Mouse (Mus musculus) G1E (cell line): ENCODE data around the gene Smg6. TPM values are rescaled to one million over a fixed set of nuclear protein-coding genes. Genes with fewer than 3 reads are reported as not detected.

ENCODE experiments used
- ATAC-seq: 2 replicates; pipeline ENCODE4 v1.8.0; 2016; ENCODE audit warnings: mild to moderate bottlenecking; ENCODE audit not compliant: insufficient number of reproducible peaks, poor library complexity, low FRiP score, severe bottlenecking; ENCODE audit errors: extremely low read depth
- DNase-seq: peaks from one replicate; pipeline ENCODE4 v3.0.0; 2012; ENCODE audit warnings: low spot score
- H3K27me3 ChIP-seq: 2 replicates; pipeline ENCODE4 v1.6.1; 2012; ENCODE audit warnings: mild to moderate bottlenecking, low read length, inconsistent platforms; ENCODE audit not compliant: insufficient read depth
- H3K36me3 ChIP-seq: replicated peaks from 2 replicates; pipeline ENCODE3; 2012; ENCODE audit warnings: mild to moderate bottlenecking, inconsistent platforms
- H3K4me1 ChIP-seq: 2 replicates; pipeline ENCODE4 v1.6.1; 2012; ENCODE audit warnings: low read depth, low read length, inconsistent platforms, mixed read lengths; ENCODE audit not compliant: insufficient read depth
- H3K4me3 ChIP-seq: 2 replicates; pipeline ENCODE4 v1.5.1; 2012; ENCODE audit warnings: low read depth, mild to moderate bottlenecking, inconsistent platforms, low read length, moderate library complexity, mixed read lengths
- H3K9me3 ChIP-seq: replicated peaks from 2 replicates; pipeline ENCODE4 v1.6.1; 2012; ENCODE audit warnings: inconsistent platforms
- CTCF ChIP-seq: IDR thresholded peaks from 2 replicates; pipeline ENCODE4 v1.5.1; 2012; ENCODE audit warnings: low read depth, low read length, inconsistent platforms, mixed read lengths
- GATA1 ChIP-seq: IDR thresholded peaks from 2 replicates; pipeline ENCODE4 v1.6.1; 2012; ENCODE audit warnings: borderline replicate concordance, low read length, inconsistent platforms, mixed read lengths
- GATA2 ChIP-seq: IDR thresholded peaks from 2 replicates; pipeline ENCODE4 v1.6.1; 2012; ENCODE audit warnings: low read depth, low read length, inconsistent platforms, borderline replicate concordance
- POLR2AphosphoS5 ChIP-seq: IDR thresholded peaks from 2 replicates; pipeline ENCODE4 v1.6.1; 2012; ENCODE audit warnings: low read depth, low read length, inconsistent platforms; ENCODE audit not compliant: insufficient replicate concordance
- TAL1 ChIP-seq: conservative IDR thresholded peaks from 2 replicates; pipeline ENCODE4 v1.6.1; 2012; ENCODE audit warnings: low read depth, low read length, inconsistent platforms, mixed read lengths
- polyA plus RNA-seq: library from polyadenylated mRNA; stranded (reverse); fragments of >175 nt; gene quantifications from 2 replicates; pipeline ENCODE4 v1.2.3, GENCODE M21; 2012
- total RNA-seq, 2 experiments: library from RNA; stranded (forward) in 1 of 2; stranded (reverse) in 1 of 2; fragments of 200-1000 nt in 1 of 2; fragments of >200 nt in 1 of 2; fragmentation: Nextera tagmentation in 1 of 2; gene quantifications; 2 replicates each; pipeline ENCODE4 v1.2.3; 2014 to 2017

The Smg6 gene
- total and polyA plus RNA-seq, 3 experiments = 17.4 to 54.3 (median 42.1) TPM

- H3K9me3 ChIP-seq = no peaks in the 10 kb centered on the region
- no peak for ATAC-seq
- H3K27me3 ChIP-seq = no peaks in the 10 kb centered on the region
- H3K4me3 ChIP-seq = no peak overlapping the region
- TF ChIP-seq TAL1 (no peak), GATA1 (no peak), POLR2AphosphoS5 (no peak), CTCF (no peak), GATA2 (no peak)
- no peak for DNase-seq
- H3K36me3 ChIP-seq = peaks cover 90% of the 10 kb centered on the region
- H3K4me1 ChIP-seq = no peaks in the 10 kb centered on the region
These were observed 123.5 kb downstream of the Smg6 start for GRCm38 (mm10) chr11:75049146-75049545.

DNA sequence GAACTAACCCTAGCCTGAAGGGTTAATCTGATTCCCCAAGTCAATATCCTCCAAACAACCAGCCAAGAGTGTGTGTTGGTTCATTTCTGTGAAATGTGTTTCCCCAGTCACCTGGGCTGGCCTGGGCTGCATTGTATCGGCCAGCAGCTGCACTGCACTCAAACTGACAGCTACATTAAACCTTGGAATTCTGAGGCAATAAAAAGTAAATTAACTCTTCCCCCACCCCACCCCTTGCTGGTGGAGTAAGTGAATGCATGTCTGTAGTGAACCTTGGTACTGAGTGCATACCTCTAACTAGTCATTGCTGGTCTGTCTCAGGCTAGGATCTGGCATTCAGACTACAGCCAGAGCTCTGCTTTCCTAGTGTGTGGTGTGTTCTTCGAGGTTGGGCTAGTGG is 124.2 kb downstream of the Smg6 start:
- H3K27me3 ChIP-seq = no peaks in the 10 kb centered on the region
- H3K4me1 ChIP-seq = no peaks in the 10 kb centered on the region
- no peak overlapping the region for H3K4me3 ChIP-seq
- DNase-seq (no peak), ATAC-seq (no peak)
- H3K36me3 ChIP-seq = peaks cover 90% of the 10 kb centered on the region
- H3K9me3 ChIP-seq = no peaks in the 10 kb centered on the region
- TF ChIP-seq CTCF (no peak), GATA2 (no peak), TAL1 (no peak), GATA1 (no peak), POLR2AphosphoS5 (no peak)

GRCm38 (mm10) chr11:75051239-75051638 is 125.6 kb downstream of the Smg6 start:
- ATAC-seq (no peak), DNase-seq (no peak)
- H3K27me3 ChIP-seq = no peaks in the 10 kb centered on the region
- H3K4me1 ChIP-seq = no peaks in the 10 kb centered on the region
- no peak overlapping the region for H3K4me3 ChIP-seq
- peaks cover 81% of the 10 kb centered on the region for H3K36me3 ChIP-seq
- H3K9me3 ChIP-seq = no peaks in the 10 kb centered on the region
- TF ChIP-seq GATA2 = no peak
- TF ChIP-seq TAL1 = no peak
- no peak for TF ChIP-seq POLR2AphosphoS5
- no peak for TF ChIP-seq CTCF
- TF ChIP-seq GATA1 = no peak

DNA sequence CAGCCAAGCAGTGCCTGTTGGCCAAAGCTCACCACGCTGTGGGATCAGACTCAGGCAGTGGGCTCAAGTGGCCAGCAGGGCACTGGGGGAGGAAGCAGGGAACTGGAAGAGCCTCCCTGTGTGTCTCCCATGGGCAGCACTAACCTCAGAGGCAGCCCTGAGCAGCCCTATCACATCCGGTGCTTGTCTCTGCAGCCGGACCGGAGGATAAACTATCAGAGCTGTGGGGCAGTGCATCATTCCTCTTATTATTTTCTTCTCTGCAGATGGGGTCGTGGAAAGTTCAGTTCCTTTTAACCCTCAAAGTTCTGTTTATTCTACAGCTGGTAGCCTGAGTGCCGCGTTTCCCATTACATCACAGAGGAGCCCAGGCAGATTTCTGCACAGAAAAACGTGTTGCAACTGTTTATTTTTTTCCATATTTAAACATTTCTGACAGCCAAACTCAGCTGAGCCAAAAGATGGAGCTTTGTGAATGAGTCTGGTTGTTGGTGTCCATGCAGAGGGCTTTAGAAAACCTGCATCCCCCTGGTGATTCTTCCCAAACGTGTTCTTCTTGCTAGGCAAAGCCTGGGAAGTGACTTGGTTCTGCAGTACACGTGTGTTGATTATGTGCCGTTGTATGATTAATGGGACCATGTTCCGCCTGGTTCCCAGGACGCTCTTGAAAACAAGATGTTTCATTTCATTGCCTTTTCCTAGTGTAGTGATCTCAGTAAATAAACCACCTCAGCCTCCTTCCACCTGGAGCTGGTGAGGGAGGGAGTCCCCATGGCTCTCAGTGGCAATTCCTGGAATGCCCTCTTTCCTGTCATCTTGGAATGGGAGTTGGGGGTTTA is 126.3 kb downstream of the Smg6 start:
- peaks cover 74% of the 10 kb centered on the region for H3K36me3 ChIP-seq
- DNase-seq (no peak), ATAC-seq (no peak)
- no peak overlapping the region for H3K4me3 ChIP-seq
- H3K9me3 ChIP-seq = no peaks in the 10 kb centered on the region
- TF ChIP-seq POLR2AphosphoS5 = no peak
- TF ChIP-seq TAL1 = no peak
- TF ChIP-seq GATA1 = no peak
- TF ChIP-seq GATA2 = no peak
- TF ChIP-seq CTCF = no peak
- H3K27me3 ChIP-seq = no peaks in the 10 kb centered on the region
- H3K4me1 ChIP-seq = no peaks in the 10 kb centered on the region

- no peak for DNase-seq
- no peaks in the 10 kb centered on the region for H3K27me3 ChIP-seq
- no peaks in the 10 kb centered on the region for H3K9me3 ChIP-seq
- TF ChIP-seq POLR2AphosphoS5 (no peak), TAL1 (no peak), GATA1 (no peak), CTCF (no peak), GATA2 (no peak)
- H3K4me3 ChIP-seq = no peak overlapping the region
- H3K36me3 ChIP-seq = peaks cover 69% of the 10 kb centered on the region
- H3K4me1 ChIP-seq = no peaks in the 10 kb centered on the region
- ATAC-seq = no peak
These were observed 127.4 kb downstream of the Smg6 start for GRCm38 (mm10) chr11:75053020-75053419.

DNA sequence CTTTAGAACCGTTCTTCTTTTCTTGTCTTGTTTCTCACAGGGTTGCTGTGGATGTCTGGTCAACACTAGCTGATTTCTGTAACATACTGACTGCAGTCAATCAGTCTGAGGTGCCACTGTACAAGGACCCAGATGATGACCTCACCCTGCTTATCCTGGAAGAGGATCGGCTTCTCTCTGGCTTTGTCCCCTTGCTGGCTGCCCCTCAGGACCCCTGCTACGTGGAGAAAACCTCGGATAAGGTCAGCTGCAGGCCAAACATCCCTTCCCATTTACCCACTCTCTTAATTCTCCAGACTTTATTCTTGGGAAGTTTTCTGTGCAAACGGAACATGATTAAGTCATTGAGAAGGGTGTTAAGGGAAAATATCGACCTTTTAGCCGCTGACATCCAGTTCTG is 128.1 kb downstream of the Smg6 start:
- peaks cover 69% of the 10 kb centered on the region for H3K36me3 ChIP-seq

More for the DNA sequence above, 128.1 kb downstream of the Smg6 start:
- DNase-seq (no peak), ATAC-seq (no peak)
- no peak overlapping the region for H3K4me3 ChIP-seq
- TF ChIP-seq GATA2 (no peak), GATA1 (no peak), POLR2AphosphoS5 (no peak), TAL1 (no peak), CTCF (no peak)
- H3K4me1 ChIP-seq = no peaks in the 10 kb centered on the region
- H3K9me3 ChIP-seq = no peaks in the 10 kb centered on the region
- no peaks in the 10 kb centered on the region for H3K27me3 ChIP-seq
